Mouse (Mus musculus): Measurements from ENCODE around the gene Fsip1. TPM values are rescaled to one million over a fixed set of nuclear protein-coding genes. Genes with fewer than 3 reads are reported as not detected.

Fsip1 gene
- polyA plus RNA-seq, 1 experiment from 2014 or later: 1.0 TPM

- no peak overlapping the region for H3K4me3 ChIP-seq (ENCODE audit: low read depth, low read length)
- ATAC-seq (ENCODE audit: low read depth) (no peak), DNase-seq (ENCODE audit: low spot score) (no peak)
- peaks cover 3% of the 10 kb centered on the region for H3K4me1 ChIP-seq (ENCODE audit: control insufficient read depth, insufficient read depth, low read length)
- H3K27ac ChIP-seq (replicated peaks; ENCODE audit: low read depth, low read length): no peak overlapping the region
- no peaks in the 10 kb centered on the region for H3K9me3 ChIP-seq (ENCODE audit: control insufficient read depth, low read length)
- H3K9ac ChIP-seq (ENCODE audit: low read depth, low read length): no peak overlapping the region
- no peak overlapping the region for H3K4me2 ChIP-seq (ENCODE audit: low read depth, low read length)
- no peaks in the 10 kb centered on the region for H3K36me3 ChIP-seq (ENCODE audit: control insufficient read depth, insufficient read depth, low read length)
- H3K27me3 ChIP-seq (replicated peaks; ENCODE audit: control insufficient read depth, insufficient read depth, low read length): no peaks in the 10 kb centered on the region
- 37% methylated on average over 7 of the region's 7 CpGs for WGBS
These were observed 20.6 kb downstream of the Fsip1 start for GRCm38 (mm10) chr2:118236196-118236595.

DNA sequence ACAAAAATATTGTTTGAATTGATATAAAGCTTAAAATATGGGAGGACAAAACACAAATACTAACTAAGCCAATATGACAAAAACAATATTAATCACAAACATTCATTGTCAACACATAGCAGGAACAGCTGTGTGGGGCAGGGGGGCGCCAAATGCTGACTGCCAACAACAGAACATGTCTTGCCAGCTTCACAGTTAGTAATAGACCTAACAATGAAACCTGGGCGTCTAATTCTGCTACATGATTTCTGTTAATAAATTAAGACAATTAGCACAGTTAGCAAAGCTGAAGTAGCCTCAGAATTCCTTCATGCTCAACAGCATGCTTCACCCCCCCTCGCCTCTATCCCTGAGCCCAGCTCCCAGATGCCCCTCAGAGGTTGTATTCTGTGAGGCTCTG, 21.2 kb downstream of the Fsip1 start:
- Histone ChIP-seq H3K4me2 (ENCODE audit: low read depth, low read length) (no peak overlapping the region), H3K36me3 (ENCODE audit: control insufficient read depth, insufficient read depth, low read length) (no peaks in the 10 kb centered on the region), H3K27ac (replicated peaks; ENCODE audit: low read depth, low read length) (no peak overlapping the region), H3K4me1 (ENCODE audit: control insufficient read depth, insufficient read depth, low read length) (peaks cover 3% of the 10 kb centered on the region), H3K9ac (ENCODE audit: low read depth, low read length) (no peak overlapping the region), H3K4me3 (ENCODE audit: low read depth, low read length) (no peak overlapping the region), H3K9me3 (ENCODE audit: control insufficient read depth, low read length) (no peaks in the 10 kb centered on the region), H3K27me3 (replicated peaks; ENCODE audit: control insufficient read depth, insufficient read depth, low read length) (no peaks in the 10 kb centered on the region)
- WGBS: 53% methylated on average over 3 of the region's 3 CpGs
- peak; percentile 19 for DNase-seq (ENCODE audit: low spot score)
- ATAC-seq (ENCODE audit: low read depth): no peak

DNA sequence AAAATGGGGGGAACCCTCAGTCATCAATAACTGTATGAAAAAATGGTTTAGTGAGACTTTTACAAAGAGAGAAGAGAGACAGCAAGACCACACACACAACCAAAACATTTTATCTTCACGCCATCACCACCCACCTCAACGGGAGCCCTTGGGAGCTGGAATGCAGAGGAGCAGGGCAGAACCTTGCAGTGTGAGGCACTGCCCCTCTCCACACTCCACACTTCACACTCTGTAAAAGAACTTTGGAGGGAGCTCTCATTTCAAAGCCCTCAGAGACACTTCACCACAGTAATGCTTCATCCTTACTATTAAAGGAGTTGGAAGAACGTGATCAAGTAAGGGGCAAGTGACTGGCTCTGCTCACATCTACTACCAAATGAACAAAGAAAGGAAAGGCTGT, 26.2 kb downstream of the Fsip1 start:
- no peak for ATAC-seq (ENCODE audit: low read depth)
- H3K4me1 ChIP-seq (ENCODE audit: control insufficient read depth, insufficient read depth, low read length): no peaks in the 10 kb centered on the region; the same call in 1 of the 2 replicates
- no peaks in the 10 kb centered on the region for H3K36me3 ChIP-seq (ENCODE audit: control insufficient read depth, insufficient read depth, low read length)
- H3K9me3 ChIP-seq (ENCODE audit: control insufficient read depth, low read length): no peaks in the 10 kb centered on the region
- WGBS: 63% methylated on average over 3 of the region's 3 CpGs
- H3K27me3 ChIP-seq (replicated peaks; ENCODE audit: control insufficient read depth, insufficient read depth, low read length): no peaks in the 10 kb centered on the region
- DNase-seq (ENCODE audit: low spot score): no peak
- H3K4me3 ChIP-seq (ENCODE audit: low read depth, low read length): no peak overlapping the region
- H3K9ac ChIP-seq (ENCODE audit: low read depth, low read length): no peak overlapping the region
- no peak overlapping the region for H3K27ac ChIP-seq (replicated peaks; ENCODE audit: low read depth, low read length)
- no peak overlapping the region for H3K4me2 ChIP-seq (ENCODE audit: low read depth, low read length)

- H3K4me3 ChIP-seq (ENCODE audit: low read depth, low read length): no peak overlapping the region
- ATAC-seq (ENCODE audit: low read depth) (no peak), DNase-seq (ENCODE audit: low spot score) (no peak)
- H3K9me3 ChIP-seq (ENCODE audit: control insufficient read depth, low read length): no peaks in the 10 kb centered on the region
- whole genome bisulfite sequencing: 86% methylated on average over 4 of the region's 4 CpGs
- no peak overlapping the region for H3K4me2 ChIP-seq (ENCODE audit: low read depth, low read length)
- no peaks in the 10 kb centered on the region for H3K36me3 ChIP-seq (ENCODE audit: control insufficient read depth, insufficient read depth, low read length)
- H3K9ac ChIP-seq (ENCODE audit: low read depth, low read length): no peak overlapping the region
- H3K27ac ChIP-seq (replicated peaks; ENCODE audit: low read depth, low read length): no peak overlapping the region
- no peaks in the 10 kb centered on the region for H3K27me3 ChIP-seq (replicated peaks; ENCODE audit: control insufficient read depth, insufficient read depth, low read length)
- no peaks in the 10 kb centered on the region; the same call in 1 of the 2 replicates for H3K4me1 ChIP-seq (ENCODE audit: control insufficient read depth, insufficient read depth, low read length)
These were observed 28.2 kb downstream of the Fsip1 start for GRCm38 (mm10) chr2:118228486-118229079.

DNA sequence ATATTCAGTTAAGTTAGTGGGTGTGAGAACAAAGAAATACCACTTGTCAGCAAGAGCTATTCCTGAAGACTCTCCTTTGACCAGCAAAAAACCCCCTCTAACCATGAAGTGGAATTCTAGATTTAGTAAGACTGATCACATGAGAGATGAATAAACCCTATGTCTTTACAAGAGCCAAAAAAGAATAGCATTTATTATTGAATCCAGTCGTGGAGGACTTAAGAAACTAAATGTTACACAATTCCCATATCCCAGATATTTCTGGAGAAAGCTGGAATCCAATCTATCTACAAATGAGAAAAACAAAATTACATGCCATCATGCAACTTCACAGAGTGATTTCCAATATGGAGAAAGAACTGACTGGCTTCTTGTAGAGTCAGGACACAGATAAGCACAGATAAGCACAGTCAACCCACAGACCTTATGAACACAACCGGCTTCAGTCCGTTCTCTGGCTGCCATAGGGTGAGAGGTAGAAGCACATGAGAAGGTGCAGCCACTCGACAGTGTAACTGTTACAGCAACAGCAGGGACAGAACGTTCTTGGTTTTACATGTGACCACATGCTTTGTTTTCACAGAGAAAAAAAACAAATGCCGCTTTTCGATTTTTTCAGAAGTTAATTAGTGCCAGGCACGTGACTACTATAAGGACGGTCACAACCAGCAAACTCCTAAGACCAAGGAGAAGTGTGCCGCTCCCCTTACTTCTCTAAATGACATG, 31.3 kb downstream of the Fsip1 start:
- Histone ChIP-seq H3K4me2 (ENCODE audit: low read depth, low read length) (no peak overlapping the region), H3K27ac (replicated peaks; ENCODE audit: low read depth, low read length) (no peak overlapping the region), H3K4me1 (ENCODE audit: control insufficient read depth, insufficient read depth, low read length) (no peaks in the 10 kb centered on the region; the same call in 1 of the 2 replicates), H3K36me3 (ENCODE audit: control insufficient read depth, insufficient read depth, low read length) (no peaks in the 10 kb centered on the region), H3K4me3 (ENCODE audit: low read depth, low read length) (no peak overlapping the region), H3K9ac (ENCODE audit: low read depth, low read length) (no peak overlapping the region), H3K27me3 (replicated peaks; ENCODE audit: control insufficient read depth, insufficient read depth, low read length) (no peaks in the 10 kb centered on the region), H3K9me3 (ENCODE audit: control insufficient read depth, low read length) (no peaks in the 10 kb centered on the region)
- WGBS: 60% methylated on average over 10 of the region's 10 CpGs
- no peak for ATAC-seq (ENCODE audit: low read depth)
- peak; percentile 4 for DNase-seq (ENCODE audit: low spot score)

DNA sequence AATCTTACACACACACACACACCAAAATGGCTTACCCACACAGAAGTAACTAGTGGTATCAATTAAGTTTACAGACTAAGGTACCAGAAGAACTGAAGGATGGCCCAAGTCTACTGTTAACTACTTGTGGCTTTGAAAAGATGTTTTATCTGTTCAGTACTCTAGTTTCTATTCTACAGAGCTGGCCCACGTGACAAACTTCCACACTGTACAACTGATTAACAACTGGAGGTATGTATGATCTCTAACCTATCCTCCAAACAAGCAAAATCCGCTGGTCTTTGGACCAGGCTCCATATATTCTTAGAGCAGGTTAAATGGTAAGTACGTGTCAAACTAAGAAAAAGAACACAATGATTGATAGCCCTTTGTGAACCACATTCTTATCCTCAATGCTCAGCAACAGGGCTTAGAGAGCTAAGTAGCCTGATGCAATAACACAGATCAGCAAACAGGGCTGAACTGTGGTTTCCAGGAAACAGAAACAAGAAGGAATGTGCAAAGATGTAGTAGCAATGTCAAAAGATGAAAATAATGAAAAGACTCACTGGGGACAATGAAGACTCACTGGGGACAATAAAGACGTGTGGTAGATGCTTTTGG, 38.7 kb downstream of the Fsip1 start:
- H3K4me2 ChIP-seq (ENCODE audit: low read depth, low read length): no peak overlapping the region
- no peaks in the 10 kb centered on the region; the same call in 1 of the 2 replicates for H3K4me1 ChIP-seq (ENCODE audit: control insufficient read depth, insufficient read depth, low read length)
- DNase-seq (ENCODE audit: low spot score): no peak
- H3K36me3 ChIP-seq (ENCODE audit: control insufficient read depth, insufficient read depth, low read length): no peaks in the 10 kb centered on the region
- no peak overlapping the region for H3K27ac ChIP-seq (replicated peaks; ENCODE audit: low read depth, low read length)
- no peaks in the 10 kb centered on the region for H3K27me3 ChIP-seq (replicated peaks; ENCODE audit: control insufficient read depth, insufficient read depth, low read length)
- WGBS: 65% methylated on average over 4 of the region's 4 CpGs
- no peak overlapping the region for H3K9ac ChIP-seq (ENCODE audit: low read depth, low read length)
- H3K4me3 ChIP-seq (ENCODE audit: low read depth, low read length): no peak overlapping the region
- ATAC-seq (ENCODE audit: low read depth): no peak
- H3K9me3 ChIP-seq (ENCODE audit: control insufficient read depth, low read length): no peaks in the 10 kb centered on the region

DNA sequence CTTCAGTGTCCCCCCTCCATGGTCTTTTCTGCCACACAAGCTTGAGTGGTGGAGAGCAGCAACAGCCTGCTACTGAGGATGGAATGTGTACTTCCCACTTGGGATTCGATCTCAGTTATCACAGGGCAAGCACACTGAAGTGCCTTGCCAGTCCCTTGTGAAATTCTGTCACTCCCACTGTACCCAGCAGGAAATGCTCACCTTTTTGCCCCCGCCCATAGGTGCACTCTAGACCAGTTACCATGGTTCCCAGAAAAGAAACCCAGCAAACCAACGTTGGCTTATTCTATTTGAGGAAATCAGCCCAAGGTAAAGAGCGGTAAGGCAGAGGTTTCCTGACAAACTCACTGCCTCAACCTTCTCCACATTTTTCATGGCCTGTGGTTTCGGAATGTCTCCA, 47.1 kb downstream of the Fsip1 start:
- H3K27me3 ChIP-seq (replicated peaks; ENCODE audit: control insufficient read depth, insufficient read depth, low read length): no peaks in the 10 kb centered on the region
- no peaks in the 10 kb centered on the region for H3K4me1 ChIP-seq (ENCODE audit: control insufficient read depth, insufficient read depth, low read length)
- WGBS: 75% methylated on average over 5 of the region's 5 CpGs
- no peak overlapping the region for H3K4me2 ChIP-seq (ENCODE audit: low read depth, low read length)
- H3K27ac ChIP-seq (replicated peaks; ENCODE audit: low read depth, low read length): no peak overlapping the region
- no peak for ATAC-seq (ENCODE audit: low read depth)
- H3K36me3 ChIP-seq (ENCODE audit: control insufficient read depth, insufficient read depth, low read length): no peaks in the 10 kb centered on the region
- no peaks in the 10 kb centered on the region for H3K9me3 ChIP-seq (ENCODE audit: control insufficient read depth, low read length)
- no peak for DNase-seq (ENCODE audit: low spot score)
- no peak overlapping the region for H3K4me3 ChIP-seq (ENCODE audit: low read depth, low read length)
- no peak overlapping the region for H3K9ac ChIP-seq (ENCODE audit: low read depth, low read length)

- WGBS: 42% methylated on average over 5 of the region's 5 CpGs
- Histone ChIP-seq H3K9ac (ENCODE audit: low read depth, low read length) (no peak overlapping the region), H3K9me3 (ENCODE audit: control insufficient read depth, low read length) (no peaks in the 10 kb centered on the region), H3K27me3 (replicated peaks; ENCODE audit: control insufficient read depth, insufficient read depth, low read length) (no peaks in the 10 kb centered on the region), H3K36me3 (ENCODE audit: control insufficient read depth, insufficient read depth, low read length) (no peaks in the 10 kb centered on the region), H3K4me3 (ENCODE audit: low read depth, low read length) (no peak overlapping the region), H3K4me2 (ENCODE audit: low read depth, low read length) (no peak overlapping the region), H3K4me1 (ENCODE audit: control insufficient read depth, insufficient read depth, low read length) (peaks cover 7% of the 10 kb centered on the region), H3K27ac (replicated peaks; ENCODE audit: low read depth, low read length) (no peak overlapping the region)
- ATAC-seq (ENCODE audit: low read depth) (no peak), DNase-seq (ENCODE audit: low spot score) (no peak)
These were observed 48.1 kb downstream of the Fsip1 start for GRCm38 (mm10) chr2:118208651-118209050.

All from embryonic facial prominence, embryonic 14.5 days (tissue).